Mouse (Mus musculus) stomach, postnatal 0 days (tissue): Measurements from ENCODE around the gene Sgpl1.

ENCODE experiments used
- CTCF ChIP-seq: IDR thresholded peaks from 2 replicates; pipeline ENCODE4 v1.5.1; 2016; ENCODE audit warnings: antibody characterized with exemption, low read depth, mild to moderate bottlenecking, moderate library complexity
- EP300 ChIP-seq: optimal IDR thresholded peaks from 2 replicates; pipeline ENCODE3; 2016; ENCODE audit warnings: antibody characterized with exemption

- TF ChIP-seq CTCF (no peak), EP300 (no peak)
Observed at GRCm38 (mm10) chr10:61075607-61076006, 71.9 kb downstream of the Sgpl1 start.
